22 mouse cellular contexts compared by ENCODE assay signal in genomic region chr19:32222083-32222482, GRCm38 (mm10).
DNase-seq lines count a peak whose midpoint lies in the region; ATAC-seq and TF ChIP-seq lines count a peak whose summit lies in the region.
"Had no signal": no experiment of that assay in that cellular context is flagged by ENCODE, and none has a peak within 500 bp of the region (broad histone marks: within the 10 kb centered on the region; RNA-seq: fewer than 3 reads in every experiment).

No protein-coding gene starts in this region.

- intact Hi-C loops in heart, postnatal 36 days (cut with DNase I): no loop called here
- intact Hi-C loops in left cerebral cortex, adult 2 months (cut with DNase I): no loop called here

- no peak for TF ChIP-seq RAD21 in MEL (IDR thresholded peaks at IDR 0.05; ENCODE audit: low read depth, low read length)

- H3K4me1 ChIP-seq in heart, embryonic 12.5 days (replicated peaks): peaks cover 7% of the 10 kb centered on the region
- H3K4me1 ChIP-seq in MEL (ENCODE audit: control insufficient read depth in 1 of 2, insufficient read depth in 2 of 2, low read length in 2 of 2): peaks cover 10 to 17% of the 10 kb centered on the region in 2 experiments; a peak in 3 of 4 replicates
- peaks cover 40 to 49% of the 10 kb centered on the region in 2 experiments for H3K4me1 ChIP-seq in liver, embryonic 14.5 days (replicated peaks; ENCODE audit: control insufficient read depth in 2 of 2, insufficient read depth in 2 of 2, low read length in 1 of 2)
- H3K4me1 ChIP-seq in midbrain, embryonic 16.5 days (ENCODE audit: control insufficient read depth, insufficient read depth, low read length): no peaks in the 10 kb centered on the region
- H3K4me1 ChIP-seq: limb, embryonic 12.5 days; neural tube, embryonic 13.5 days had no signal

- peaks cover 14% of the 10 kb centered on the region for H3K79me2 ChIP-seq in MEL (ENCODE audit: control insufficient read depth, insufficient read depth, low read length, poor library complexity)

- H3K36me3 ChIP-seq in heart, embryonic 12.5 days: peaks cover 20% of the 10 kb centered on the region
- H3K36me3 ChIP-seq in MEL (ENCODE audit: control insufficient read depth in 1 of 2, insufficient read depth in 2 of 2, low read length in 2 of 2): peaks cover 5 to 20% of the 10 kb centered on the region in 2 experiments
- H3K36me3 ChIP-seq in liver, embryonic 14.5 days (replicated peaks; ENCODE audit: control insufficient read depth, insufficient read depth, low read depth): peaks cover 29% of the 10 kb centered on the region
- H3K36me3 ChIP-seq in midbrain, embryonic 16.5 days (ENCODE audit: control insufficient read depth, insufficient read depth, low read length): no peaks in the 10 kb centered on the region
- H3K36me3 ChIP-seq: heart, embryonic 15.5 days; limb, embryonic 12.5 days; midbrain, embryonic 12.5 days had no signal

- WGBS in heart, embryonic 12.5 days: 73% methylated on average over 11 of the region's 11 CpGs
- WGBS in liver, embryonic 14.5 days (ENCODE audit: insufficient replicate concordance): 19% methylated on average over 11 of the region's 11 CpGs
- WGBS in midbrain, embryonic 16.5 days: 94% methylated on average over 11 of the region's 11 CpGs

- H3K27me3 ChIP-seq in heart, embryonic 12.5 days (replicated peaks): no peaks in the 10 kb centered on the region
- no peaks in the 10 kb centered on the region for H3K27me3 ChIP-seq in MEL (ENCODE audit: control insufficient read depth in 1 of 2, insufficient read depth in 2 of 2, low read length in 2 of 2)
- no peaks in the 10 kb centered on the region for H3K27me3 ChIP-seq in liver, embryonic 14.5 days (ENCODE audit: control insufficient read depth, insufficient read depth, low read length)
- no peaks in the 10 kb centered on the region for H3K27me3 ChIP-seq in midbrain, embryonic 16.5 days (ENCODE audit: control insufficient read depth, insufficient read depth, low read depth, low read length)
- H3K27me3 ChIP-seq: heart, embryonic 15.5 days; limb, embryonic 12.5 days; midbrain, embryonic 12.5 days; neural tube, embryonic 13.5 days had no signal

- no peak overlapping the region for H3K27ac ChIP-seq in heart, embryonic 12.5 days (ENCODE audit: poor library complexity, severe bottlenecking)
- peak overlapping the region; percentile 74 for H3K27ac ChIP-seq in MEL (ENCODE audit: control insufficient read depth, low read depth, low read length)
- peak overlapping the region; percentile 55 for H3K27ac ChIP-seq in liver, embryonic 14.5 days
- H3K27ac ChIP-seq in left cerebral cortex, adult 2 months: no peak overlapping the region
- no peak overlapping the region for H3K27ac ChIP-seq in midbrain, embryonic 16.5 days (ENCODE audit: low read length)
- H3K27ac ChIP-seq: heart, embryonic 15.5 days; limb, embryonic 12.5 days; midbrain, embryonic 12.5 days; neural tube, embryonic 13.5 days had no signal

- H3K4me2 ChIP-seq in heart, embryonic 12.5 days: no peak overlapping the region
- H3K4me2 ChIP-seq in liver, embryonic 14.5 days (ENCODE audit: low read depth): peak overlapping the region; percentile 32
- no peak overlapping the region for H3K4me2 ChIP-seq in midbrain, embryonic 16.5 days (ENCODE audit: low read length)
- H3K4me2 ChIP-seq: heart, embryonic 15.5 days; limb, embryonic 12.5 days; lung, embryonic 14.5 days; midbrain, embryonic 12.5 days; neural tube, embryonic 13.5 days had no signal

- no peaks in the 10 kb centered on the region for H3K9me3 ChIP-seq in heart, embryonic 12.5 days (replicated peaks)
- no peaks in the 10 kb centered on the region for H3K9me3 ChIP-seq in MEL (replicated peaks; ENCODE audit: insufficient read depth, low read length)
- H3K9me3 ChIP-seq in liver, embryonic 14.5 days (ENCODE audit: control insufficient read depth, low read length): no peaks in the 10 kb centered on the region
- H3K9me3 ChIP-seq in midbrain, embryonic 16.5 days (replicated peaks; ENCODE audit: control insufficient read depth, low read length, poor library complexity, severe bottlenecking): no peaks in the 10 kb centered on the region
- H3K9me3 ChIP-seq: heart, embryonic 15.5 days; limb, embryonic 12.5 days; midbrain, embryonic 12.5 days had no signal

- DNase-seq in heart, postnatal 36 days: no peak
- peak; percentile 83 for DNase-seq in MEL (ENCODE audit: low read depth, low spot score)
- peak; percentile 83 to 88 (median 83) for DNase-seq in liver, embryonic 14.5 days (ENCODE audit: low read depth in 3 of 3, low spot score in 3 of 3)
- DNase-seq in gastrocnemius, adult 8-10 months (ENCODE audit: low spot score in 2 of 2): no peak
- no peak for DNase-seq in left cerebral cortex, adult 2 months (ENCODE audit: extremely low spot score in 1 of 2, low spot score in 2 of 2)
- DNase-seq: adrenal gland, postnatal 36 days; cerebellum, adult 9-11 months; embryo, embryonic 11 days; gastrocnemius, adult 2 months; kidney, postnatal 36 days; lung, embryonic 14.5 days; lung, postnatal 36 days; right cerebral cortex, postnatal 14 days had no signal

- ATAC-seq in heart, embryonic 12.5 days (ENCODE audit: insufficient number of reproducible peaks, low FRiP score): peak; percentile 48; the same call in 1 of the 2 replicates
- ATAC-seq in erythroblast, adult 5-6 weeks (replicated peaks; ENCODE audit: low FRiP score, poor library complexity, severe bottlenecking): peak; percentile 92
- peak; percentile 97 for ATAC-seq in liver, embryonic 14.5 days (ENCODE audit: insufficient read depth)
- ATAC-seq in midbrain, embryonic 16.5 days: no peak
- ATAC-seq: CD4-positive, CD25-positive, alpha-beta regulatory T cell, adult 4 months; inflammation-experienced regulatory T-cells, adult 6 months had no signal

- TF ChIP-seq EP300 in MEL (IDR thresholded peaks at IDR 0.05; ENCODE audit: low read depth in 1 of 2, low read length in 2 of 2): peak; percentile 62 to 84
- peak; percentile 95 for TF ChIP-seq EP300 in liver, embryonic 14.5 days (IDR thresholded peaks at IDR 0.05; ENCODE audit: low read depth)

- TF ChIP-seq POLR2A in MEL (IDR thresholded peaks at IDR 0.05; ENCODE audit: control insufficient read depth in 1 of 2, insufficient read depth in 1 of 2, low read depth in 1 of 2, low read length in 2 of 2, poor library complexity in 1 of 2): no peak

- H3K9ac ChIP-seq in heart, embryonic 12.5 days: no peak overlapping the region
- peak overlapping the region; percentile 37; the same call in 1 of the 2 replicates for H3K9ac ChIP-seq in MEL (ENCODE audit: control insufficient read depth, low read depth, low read length, poor library complexity, severe bottlenecking)
- H3K9ac ChIP-seq in liver, embryonic 14.5 days (replicated peaks): peak overlapping the region; percentile 24
- H3K9ac ChIP-seq in midbrain, embryonic 16.5 days (ENCODE audit: low read depth, low read length): no peak overlapping the region
- H3K9ac ChIP-seq: heart, embryonic 15.5 days; limb, embryonic 12.5 days; lung, embryonic 14.5 days; midbrain, embryonic 12.5 days; neural tube, embryonic 13.5 days had no signal

- no peak overlapping the region for H3K4me3 ChIP-seq in heart, embryonic 12.5 days
- no peak overlapping the region for H3K4me3 ChIP-seq in MEL (ENCODE audit: control insufficient read depth in 1 of 2, insufficient read depth in 1 of 2, low read depth in 2 of 2, low read length in 2 of 2)
- no peak overlapping the region; a peak in 1 of 4 replicates for H3K4me3 ChIP-seq in liver, embryonic 14.5 days (ENCODE audit: insufficient read depth in 1 of 2, low read depth in 2 of 2, low read length in 2 of 2)
- no peak overlapping the region for H3K4me3 ChIP-seq in left cerebral cortex, adult 2 months
- no peak overlapping the region for H3K4me3 ChIP-seq in midbrain, embryonic 16.5 days (ENCODE audit: low read depth, low read length)
- H3K4me3 ChIP-seq: gastrocnemius, adult 2 months; heart, embryonic 15.5 days; limb, embryonic 12.5 days; midbrain, embryonic 12.5 days; neural tube, embryonic 13.5 days had no signal

- no peak for TF ChIP-seq CTCF in MEL (IDR thresholded peaks at IDR 0.05 in 2 of 3, conservative IDR thresholded peaks at IDR 0.05 in 1 of 3; ENCODE audit: control insufficient read depth in 1 of 3, insufficient read depth in 1 of 3, low read depth in 2 of 3, low read length in 3 of 3, poor library complexity in 1 of 3, severe bottlenecking in 1 of 3)
- no peak for TF ChIP-seq CTCF in liver, embryonic 14.5 days (IDR thresholded peaks at IDR 0.05; ENCODE audit: low read depth)
- no peak for TF ChIP-seq CTCF in left cerebral cortex, adult 2 months (IDR thresholded peaks at IDR 0.05)

TF ChIP-seq in MEL, 35 proteins besides CTCF, POLR2A, EP300 and RAD21 (continues in another document):
- TF ChIP-seq ZC3H11A (IDR thresholded peaks at IDR 0.05; ENCODE audit: low read depth, low read length): no peak
- 0 out of 2 replicates have a peak, but pooled peaks have one; percentile 21 for TF ChIP-seq RCOR1 (IDR thresholded peaks at IDR 0.05; ENCODE audit: low read depth, low read length)
- peak; percentile 99 for TF ChIP-seq MAX (IDR thresholded peaks at IDR 0.05; ENCODE audit: low read length)
- no peak for TF ChIP-seq KAT2A (conservative IDR thresholded peaks at IDR 0.05; ENCODE audit: low read depth, low read length)
- peak; percentile 69; the same call in 1 of the 2 replicates for TF ChIP-seq GATA1 (IDR thresholded peaks at IDR 0.05; ENCODE audit: low read depth, low read length)
- no peak for TF ChIP-seq UBTF (IDR thresholded peaks at IDR 0.05; ENCODE audit: borderline replicate concordance, insufficient read depth, low read depth, low read length)
- TF ChIP-seq MAZ (IDR thresholded peaks at IDR 0.05; ENCODE audit: low read depth, low read length): no peak
- no peak for TF ChIP-seq MEF2A (IDR thresholded peaks at IDR 0.05; ENCODE audit: extremely low read depth, insufficient replicate concordance, low read depth, low read length, poor library complexity, severe bottlenecking)
- no peak for TF ChIP-seq TBP (IDR thresholded peaks at IDR 0.05; ENCODE audit: low read depth, low read length)
- 0 out of 2 replicates have a peak, but pooled peaks have one; percentile 43 for TF ChIP-seq MYB (IDR thresholded peaks at IDR 0.05; ENCODE audit: low read depth, low read length)
- TF ChIP-seq E2F4 (IDR thresholded peaks at IDR 0.05; ENCODE audit: borderline replicate concordance, low read depth, low read length): no peak
- no peak for TF ChIP-seq ELF1 (IDR thresholded peaks at IDR 0.05; ENCODE audit: low read depth, low read length)
- TF ChIP-seq NELFE (IDR thresholded peaks at IDR 0.05; ENCODE audit: low read depth, low read length): no peak
- TF ChIP-seq HCFC1 (IDR thresholded peaks at IDR 0.05; ENCODE audit: low read depth, low read length): no peak
- TF ChIP-seq ZNF384 (IDR thresholded peaks at IDR 0.05; ENCODE audit: low read depth, low read length): no peak
- peak; percentile 83 for TF ChIP-seq ETS1 (IDR thresholded peaks at IDR 0.05; ENCODE audit: low read depth, low read length)
- TF ChIP-seq MYC (IDR thresholded peaks at IDR 0.05; ENCODE audit: low read depth, low read length): peak; percentile 98
- TF ChIP-seq BHLHE40 (IDR thresholded peaks at IDR 0.05; ENCODE audit: borderline replicate concordance, low read depth, low read length): peak; percentile 89
- no peak for TF ChIP-seq POLR2AphosphoS2 (IDR thresholded peaks at IDR 0.05; ENCODE audit: low read length)

Comparison
In these comparisons a context has a peak if more than half of its experiments do, and no peak if none do; other contexts are left out.
1. H3K27ac ChIP-seq: peak in MEL (single experiment) and liver, embryonic 14.5 days (single experiment); none in heart, embryonic 12.5 days (single experiment), left cerebral cortex, adult 2 months (single experiment) and midbrain, embryonic 16.5 days (single experiment).
2. H3K9ac ChIP-seq: peak in MEL (single experiment) and liver, embryonic 14.5 days (single experiment); none in heart, embryonic 12.5 days (single experiment) and midbrain, embryonic 16.5 days (single experiment).
3. DNase-seq: peak in MEL (single experiment) and liver, embryonic 14.5 days (3 of 3); none in heart, postnatal 36 days (0 of 2), gastrocnemius, adult 8-10 months (0 of 2) and left cerebral cortex, adult 2 months (0 of 2).